Mouse (Mus musculus) thymus, adult 2 months (tissue): Measurements from ENCODE around the gene Pla2g2c.

Experiments
- CTCF ChIP-seq: fragments of 200-500 bp; IDR thresholded peaks from 2 replicates; pipeline ENCODE4 v1.5.1; 2012; ENCODE audit warnings: mild to moderate bottlenecking, control low read depth, low read length, moderate library complexity, borderline replicate concordance; ENCODE audit not compliant: control insufficient read depth, poor library complexity, insufficient read depth; ENCODE audit errors: extremely low read depth
- POLR2A ChIP-seq: fragments of 200-500 bp; IDR thresholded peaks from 2 replicates; pipeline ENCODE4 v1.6.1; 2012; ENCODE audit warnings: mild to moderate bottlenecking, low read length, control low read depth, moderate library complexity; ENCODE audit not compliant: control insufficient read depth, poor library complexity, insufficient read depth; ENCODE audit errors: extremely low read depth

- no peak for TF ChIP-seq CTCF
- TF ChIP-seq POLR2A = no peak
Measured at GRCm38 (mm10) chr4:138676480-138676879, 48.1 kb upstream of the Pla2g2c start.
